Mouse (Mus musculus): ENCODE measurements around the gene Arrdc5. TPM values are rescaled to one million over a fixed set of nuclear protein-coding genes. Genes with fewer than 3 reads are reported as not detected.
A peak's percentile ranks its signal among the peaks of the same experiment; 100 is the strongest.

Arrdc5 gene
- total and polyA plus RNA-seq, 3 experiments = not detected

- peaks cover 0 to 35% of the 10 kb centered on the region in 2 experiments; a peak in 2 of 4 replicates for H3K4me1 ChIP-seq (ENCODE audit: control insufficient read depth in 1 of 2, insufficient read depth in 2 of 2, low read length in 2 of 2)
- H3K36me3 ChIP-seq (ENCODE audit: control insufficient read depth in 1 of 2, insufficient read depth in 2 of 2, low read length in 2 of 2) = peaks cover 0 to 26% of the 10 kb centered on the region in 2 experiments; a peak in 3 of 4 replicates
- peaks cover 36% of the 10 kb centered on the region for H3K79me2 ChIP-seq (ENCODE audit: control insufficient read depth, insufficient read depth, low read length, poor library complexity)
- H3K27ac ChIP-seq (ENCODE audit: control insufficient read depth, low read depth, low read length) = peak overlapping the region; percentile 83
- no peaks in the 10 kb centered on the region for H3K27me3 ChIP-seq (ENCODE audit: control insufficient read depth in 1 of 2, insufficient read depth in 2 of 2, low read length in 2 of 2)
- H3K4me3 ChIP-seq (ENCODE audit: control insufficient read depth in 1 of 2, insufficient read depth in 1 of 2, low read depth in 2 of 2, low read length in 2 of 2) = peak overlapping the region; percentile 46 to 54
- DNase-seq (ENCODE audit: low read depth, low spot score) = peak; percentile 81
- no peaks in the 10 kb centered on the region for H3K9me3 ChIP-seq (replicated peaks; ENCODE audit: insufficient read depth, low read length)
- H3K9ac ChIP-seq (ENCODE audit: control insufficient read depth, low read depth, low read length, poor library complexity, severe bottlenecking) = peak overlapping the region; percentile 72
- TF ChIP-seq MAZ (IDR thresholded peaks at IDR 0.05; ENCODE audit: low read depth, low read length) (peak; percentile 64; the same call in 1 of the 2 replicates), ELF1 (IDR thresholded peaks at IDR 0.05; ENCODE audit: low read depth, low read length) (0 out of 2 replicates have a peak, but pooled peaks have one; percentile 13), MEF2A (IDR thresholded peaks at IDR 0.05; ENCODE audit: extremely low read depth, insufficient replicate concordance, low read depth, low read length, poor library complexity, severe bottlenecking) (no peak), KAT2A (conservative IDR thresholded peaks at IDR 0.05; ENCODE audit: low read depth, low read length) (no peak), ZNF384 (IDR thresholded peaks at IDR 0.05; ENCODE audit: low read depth, low read length) (no peak), GATA1 (IDR thresholded peaks at IDR 0.05; ENCODE audit: low read depth, low read length) (no peak), MAX (IDR thresholded peaks at IDR 0.05; ENCODE audit: low read length) (peak; percentile 67), MYC (IDR thresholded peaks at IDR 0.05; ENCODE audit: low read depth, low read length) (peak; percentile 48), CHD1 (IDR thresholded peaks at IDR 0.05; ENCODE audit: low read depth, low read length) (no peak), E2F4 (IDR thresholded peaks at IDR 0.05; ENCODE audit: borderline replicate concordance, low read depth, low read length) (no peak), TAL1 (IDR thresholded peaks at IDR 0.05; ENCODE audit: low read length) (no peak), MXI1 (IDR thresholded peaks at IDR 0.05; ENCODE audit: low read depth, low read length) (peak; percentile 67), HCFC1 (IDR thresholded peaks at IDR 0.05; ENCODE audit: low read depth, low read length) (no peak), BHLHE40 (IDR thresholded peaks at IDR 0.05; ENCODE audit: borderline replicate concordance, low read depth, low read length) (peak; percentile 10; the same call in 1 of the 2 replicates), UBTF (IDR thresholded peaks at IDR 0.05; ENCODE audit: borderline replicate concordance, insufficient read depth, low read depth, low read length) (no peak), NRF1 (IDR thresholded peaks at IDR 0.05; ENCODE audit: insufficient read depth, low read depth, low read length, poor library complexity, severe bottlenecking) (no peak), SMC3 (IDR thresholded peaks at IDR 0.05; ENCODE audit: low read depth, low read length) (peak; percentile 62), GABPA (IDR thresholded peaks at IDR 0.05; ENCODE audit: low read depth, low read length) (no peak), RAD21 (IDR thresholded peaks at IDR 0.05; ENCODE audit: low read depth, low read length) (peak; percentile 35), USF2 (IDR thresholded peaks at IDR 0.05; ENCODE audit: borderline replicate concordance in 1 of 2, insufficient read depth in 1 of 2, low read depth in 1 of 2, low read length in 2 of 2) (no peak), ETS1 (IDR thresholded peaks at IDR 0.05; ENCODE audit: low read depth, low read length) (0 out of 2 replicates have a peak, but pooled peaks have one; percentile 22), CTCF (IDR thresholded peaks at IDR 0.05 in 2 of 3, conservative IDR thresholded peaks at IDR 0.05 in 1 of 3; ENCODE audit: control insufficient read depth in 1 of 3, insufficient read depth in 1 of 3, low read depth in 2 of 3, low read length in 3 of 3, poor library complexity in 1 of 3, severe bottlenecking in 1 of 3) (peak; percentile 28 to 79 (median 60)), ZC3H11A (IDR thresholded peaks at IDR 0.05; ENCODE audit: low read depth, low read length) (0 out of 2 replicates have a peak, but pooled peaks have one; percentile 26), EP300 (IDR thresholded peaks at IDR 0.05; ENCODE audit: low read depth in 1 of 2, low read length in 2 of 2) (no peak), RCOR1 (IDR thresholded peaks at IDR 0.05; ENCODE audit: low read depth, low read length) (0 out of 2 replicates have a peak, but pooled peaks have one; percentile 10)
Observed at GRCm38 (mm10) chr17:56255429-56255828, 44.7 kb downstream of the Arrdc5 start.

Measured in MEL (cell line).